Mouse (Mus musculus) frontal cortex, adult (tissue): ENCODE measurements around the gene BC030499.
A peak's percentile ranks its signal among the peaks of the same experiment; 100 is the strongest.
"Not testable (repeated sequence)": the region's sequence is repeated elsewhere in the genome, so short reads cannot be mapped to it uniquely, and the experiment has no call there.

ENCODE experiments used
- ATAC-seq: cut with Nextera tagmentation; 2 replicates; pipeline ENCODE4 v1.9.2; 2017; ENCODE audit warnings: mild to moderate bottlenecking, moderate library complexity, mixed read lengths; ENCODE audit not compliant: low TSS enrichment

BC030499 gene

GRCm38 (mm10) chr11:78290654-78291053 lies at the start of gene BC030499:
Gene BC030499, plus strand, starts transcription at chr11:78290841.
- peak; percentile 90 for ATAC-seq

GRCm38 (mm10) chr11:78245261-78245626 lies 45.4 kb upstream of the BC030499 start:
- no peak for ATAC-seq

GRCm38 (mm10) chr11:78245627-78246317 lies 44.9 kb upstream of the BC030499 start, which contains the start of the genes Sdf2 and Supt6:
Gene Sdf2, plus strand, starts transcription at chr11:78245746.
Gene Supt6, minus strand, starts transcription at chr11:78245987.
- peak; percentile 98 for ATAC-seq

GRCm38 (mm10) chr11:78246318-78247011 lies 44.2 kb upstream of the BC030499 start:
- no peak for ATAC-seq

- no peak for ATAC-seq
Observed at GRCm38 (mm10) chr11:78247012-78247348, 43.7 kb upstream of the BC030499 start.

GRCm38 (mm10) chr11:78247727-78248140 lies 42.9 kb upstream of the BC030499 start:
- no peak for ATAC-seq

GRCm38 (mm10) chr11:78256618-78257017 lies 34.0 kb upstream of the BC030499 start:
- ATAC-seq = no peak

- no peak for ATAC-seq
Observed at GRCm38 (mm10) chr11:78260489-78261258, 30.0 kb upstream of the BC030499 start.

GRCm38 (mm10) chr11:78261380-78262352 lies 29.0 kb upstream of the BC030499 start, which contains the start of gene 2610507B11Rik:
Gene 2610507B11Rik, plus strand, starts transcription at chr11:78261752.
- ATAC-seq = peak; percentile 91

GRCm38 (mm10) chr11:78262550-78262949 lies 28.1 kb upstream of the BC030499 start:
- ATAC-seq = peak; percentile 24; the same call in 1 of the 2 replicates

- ATAC-seq = no peak
Observed at GRCm38 (mm10) chr11:78265571-78265970, 25.1 kb upstream of the BC030499 start.

- ATAC-seq = peak; percentile 86
Observed at GRCm38 (mm10) chr11:78271986-78272385, 18.7 kb upstream of the BC030499 start.

- ATAC-seq = no peak
Observed at GRCm38 (mm10) chr11:78275596-78275995, 15.0 kb upstream of the BC030499 start.

GRCm38 (mm10) chr11:78276169-78276568 lies 14.5 kb upstream of the BC030499 start:
- not testable (repeated sequence) for ATAC-seq

- no peak for ATAC-seq
Observed at GRCm38 (mm10) chr11:78278853-78279252, 11.8 kb upstream of the BC030499 start.

- ATAC-seq = no peak
Observed at GRCm38 (mm10) chr11:78279586-78279985, 11.1 kb upstream of the BC030499 start.

GRCm38 (mm10) chr11:78289146-78289763 lies 1.4 kb upstream of the BC030499 start:
- no peak for ATAC-seq

- no peak for ATAC-seq
Observed at GRCm38 (mm10) chr11:78294585-78294984, 3.9 kb downstream of the BC030499 start.

- peak; percentile 75; the same call in 1 of the 2 replicates for ATAC-seq
Observed at GRCm38 (mm10) chr11:78300917-78301316, 10.3 kb downstream of the BC030499 start.

GRCm38 (mm10) chr11:78301357-78302084 lies 10.9 kb downstream of the BC030499 start, which contains the start of gene Spag5:
Gene Spag5, plus strand, starts transcription at chr11:78301529.
- peak; percentile 97 for ATAC-seq
